8 mouse cellular contexts compared by ENCODE assay signal in the genomic region with DNA sequence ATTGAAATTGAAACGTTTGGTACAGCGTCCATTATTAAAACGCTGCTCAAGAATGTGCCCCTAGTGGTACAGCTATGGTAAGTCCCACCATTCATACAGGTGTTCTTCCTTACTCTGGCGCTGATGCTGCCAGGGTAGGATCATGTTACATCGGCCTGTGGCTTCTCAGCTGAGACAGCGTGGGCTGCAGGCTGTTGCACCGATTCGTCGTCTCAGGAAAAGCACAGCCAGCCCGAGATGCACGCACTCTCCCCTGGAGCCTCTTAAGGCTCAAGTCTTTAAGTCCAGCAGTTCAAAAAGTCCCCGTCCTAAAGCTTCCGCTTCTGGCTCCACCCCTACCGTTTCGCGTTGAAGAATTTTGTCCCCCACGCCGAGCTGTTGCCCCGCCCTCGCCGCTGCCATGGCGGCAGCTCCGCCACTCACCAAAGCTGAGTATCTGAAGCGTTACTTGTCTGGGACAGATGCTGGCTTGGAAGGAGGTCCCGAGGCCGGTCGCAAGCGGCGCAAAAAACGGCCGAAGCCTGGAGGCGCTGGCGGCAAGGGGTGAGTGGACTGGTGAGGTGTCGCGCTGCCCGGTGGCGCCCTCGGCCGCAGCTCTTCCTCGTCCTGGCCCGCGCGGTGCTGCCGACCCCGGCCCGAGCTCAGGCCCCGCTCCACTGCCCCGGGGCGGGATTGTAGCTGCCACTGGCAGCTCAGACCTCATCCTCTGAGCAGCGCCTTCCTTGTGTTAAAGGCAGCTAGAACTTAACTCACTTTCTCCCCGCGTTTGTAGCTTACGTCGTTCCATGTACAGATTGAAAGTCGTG. TPM values are rescaled to one million over a fixed set of nuclear protein-coding genes. Genes with fewer than 3 reads are reported as not detected.
DNase-seq lines count a peak whose midpoint lies in the region; ATAC-seq and TF ChIP-seq lines count a peak whose summit lies in the region.

A gene (plus strand): TSS at position 378 of the 806 bp plus-strand sequence.

- DNase-seq in ZHBTc4 (ENCODE audit: low read depth, low spot score), result peak; percentile 96
- DNase-seq in gastrocnemius, adult 2 months, result peak; percentile 94
- DNase-seq in hindbrain, postnatal 0 days (ENCODE audit: low spot score), result peak; percentile 94
- DNase-seq in left cerebral cortex, adult 2 months (ENCODE audit: extremely low spot score in 1 of 2, low spot score in 2 of 2), result peak; percentile 90 to 96
- peak; percentile 92 to 97 for DNase-seq in right cerebral cortex, adult 2 months (ENCODE audit: low spot score in 2 of 2)
- DNase-seq in urinary bladder, postnatal 14 days (ENCODE audit: low spot score), result peak; percentile 94

- no peaks in the 10 kb centered on the region for H3K27me3 ChIP-seq in hindbrain, postnatal 0 days (ENCODE audit: insufficient read depth, low read length)

- ATAC-seq in common myeloid progenitor, adult 5-6 weeks (replicated peaks; ENCODE audit: low read depth, poor library complexity, severe bottlenecking), result peak; percentile 97
- ATAC-seq in hindbrain, postnatal 0 days, result peak; percentile 95
- ATAC-seq in megakaryocyte, adult 5-6 weeks (ENCODE audit: poor library complexity, severe bottlenecking), result peak; percentile 97

- peak within 1 kb of the TSS; percentile 53 for H3K4me2 ChIP-seq in hindbrain, postnatal 0 days (ENCODE audit: low read depth, low read length)

- no peaks in the 10 kb centered on the region for H3K9me3 ChIP-seq in hindbrain, postnatal 0 days (ENCODE audit: low read length)

- intact Hi-C loops in gastrocnemius, adult 2 months (cut with DNase I), result no loop called here
- intact Hi-C loops in left cerebral cortex, adult 2 months (cut with DNase I), result loop anchor here (1.0 kb wide), 1 partner anchor 10 kb away; a partner anchor contains a TSS

- H3K4me1 ChIP-seq in hindbrain, postnatal 0 days (ENCODE audit: insufficient read depth, low read length), result peaks cover 6% of the 10 kb centered on the region

- H3K27ac ChIP-seq in gastrocnemius, adult 2 months, result peak within 1 kb of the TSS; percentile 89
- H3K27ac ChIP-seq in hindbrain, postnatal 0 days, result peak within 1 kb of the TSS; percentile 81
- H3K27ac ChIP-seq in left cerebral cortex, adult 2 months, result peak within 1 kb of the TSS; percentile 84

- peaks cover 38% of the 10 kb centered on the region for H3K36me3 ChIP-seq in hindbrain, postnatal 0 days (ENCODE audit: insufficient read depth, low read length)

- TF ChIP-seq CTCF in gastrocnemius, adult 2 months (IDR thresholded peaks at IDR 0.05), result peak; percentile 56
- peak; percentile 83 for TF ChIP-seq CTCF in hindbrain, postnatal 0 days (IDR thresholded peaks at IDR 0.05; ENCODE audit: low read depth)
- peak; percentile 61 for TF ChIP-seq CTCF in left cerebral cortex, adult 2 months (IDR thresholded peaks at IDR 0.05)

- H3K4me3 ChIP-seq in gastrocnemius, adult 2 months, result peak within 1 kb of the TSS; percentile 88
- peak within 1 kb of the TSS; percentile 89 for H3K4me3 ChIP-seq in hindbrain, postnatal 0 days (ENCODE audit: low read length)
- peak within 1 kb of the TSS; percentile 83 for H3K4me3 ChIP-seq in left cerebral cortex, adult 2 months

- under 1% methylated on average over 55 of the region's 55 CpGs for WGBS in hindbrain, postnatal 0 days

- H3K9ac ChIP-seq in hindbrain, postnatal 0 days (replicated peaks; ENCODE audit: low read length), result peak within 1 kb of the TSS; percentile 85

RNA-seq across cellular contexts. Expression of the gene that starts here (rescaled TPM):
- total RNA-seq in common myeloid progenitor, adult 5-6 weeks (2017), result 12.1 and 16.4 TPM in 2 replicates
- total RNA-seq in gastrocnemius, adult 2 months (2021), result 1 to 10 TPM; 8.4 to 8.5 TPM
- total RNA-seq in hindbrain, postnatal 0 days (2014; rRNA removed), result 12.6 and 16.4 TPM in 2 replicates
- 11.8 and 12.3 TPM in 2 replicates for polyA plus RNA-seq in hindbrain, postnatal 0 days (2015; fragmentation: Nextera tagmentation; extraction: Ambion mirVana)
- 10 to 100 TPM; 10.4 to 11.0 TPM for total RNA-seq in left cerebral cortex, adult 2 months (2021)
- total RNA-seq in megakaryocyte, adult 5-6 weeks (2015), result 10.5 and 12.3 TPM in 2 replicates
- 12.2 and 14.1 TPM in 2 replicates for total RNA-seq in megakaryocyte, adult 5-6 weeks (2017)

Comparison
In these comparisons a context has a peak if more than half of its experiments do, and no peak if none do; other contexts are left out.
1. Peak in every context shown above with its lines: DNase-seq, ATAC-seq, H3K4me3 ChIP-seq and H3K27ac ChIP-seq.